ENCODE assay signal across 16 mouse cellular contexts in genomic region chr6:120854413-120854812, GRCm38 (mm10). TPM values are rescaled to one million over a fixed set of nuclear protein-coding genes. Genes with fewer than 3 reads are reported as not detected.
DNase-seq lines count a peak whose midpoint lies in the region; ATAC-seq lines count a peak whose summit lies in the region.
"Had no signal": no experiment of that assay in that cellular context is flagged by ENCODE, and none has a peak within 500 bp of the region (broad histone marks: within the 10 kb centered on the region; RNA-seq: fewer than 3 reads in every experiment).

No protein-coding gene starts in this region.

- H3K9me3 ChIP-seq in heart, embryonic 10.5 days = peaks cover 2% of the 10 kb centered on the region; the same call in 1 of the 2 replicates
- no peaks in the 10 kb centered on the region for H3K9me3 ChIP-seq in liver, embryonic 12.5 days (replicated peaks)
- H3K9me3 ChIP-seq in neural tube, embryonic 15.5 days (replicated peaks) = no peaks in the 10 kb centered on the region
- H3K9me3 ChIP-seq: limb, embryonic 15.5 days had no signal

- DNase-seq in gastrocnemius, postnatal 14 days = peak; percentile 22
- no peak for DNase-seq in gastrocnemius, postnatal 25 days
- DNase-seq in MEL-GATA-1-ER (ENCODE audit: extremely low read depth, low read depth) = peak; percentile 86
- peak; percentile 84 for DNase-seq in heart, embryonic 10.5 days (ENCODE audit: low spot score)
- DNase-seq in thymus, postnatal 25 days = no peak
- DNase-seq in right cerebral cortex, adult 2 months (ENCODE audit: low spot score in 2 of 2) = no peak
- DNase-seq: adrenal gland, adult 2 months; kidney, adult 8-10 months; layer of hippocampus, postnatal 36 days; midbrain, embryonic 14.5 days; thymus, adult 2 months had no signal

- peaks cover 40% of the 10 kb centered on the region for H3K36me3 ChIP-seq in heart, embryonic 10.5 days
- peaks cover 79% of the 10 kb centered on the region for H3K36me3 ChIP-seq in liver, embryonic 12.5 days
- H3K36me3 ChIP-seq in neural tube, embryonic 15.5 days = peaks cover 23% of the 10 kb centered on the region

- no peaks in the 10 kb centered on the region for H3K27me3 ChIP-seq in heart, embryonic 10.5 days (ENCODE audit: insufficient read depth, poor library complexity, severe bottlenecking)
- no peaks in the 10 kb centered on the region for H3K27me3 ChIP-seq in liver, embryonic 12.5 days (replicated peaks)
- no peaks in the 10 kb centered on the region for H3K27me3 ChIP-seq in neural tube, embryonic 15.5 days (replicated peaks)
- H3K27me3 ChIP-seq: limb, embryonic 15.5 days; Patski had no signal

- peak overlapping the region; percentile 53 for H3K4me2 ChIP-seq in liver, embryonic 12.5 days
- no peak overlapping the region for H3K4me2 ChIP-seq in neural tube, embryonic 15.5 days
- H3K4me2 ChIP-seq: limb, embryonic 15.5 days had no signal

- ATAC-seq in liver, embryonic 12.5 days = peak; percentile 91
- no peak for ATAC-seq in neural tube, embryonic 15.5 days (ENCODE audit: low FRiP score)
- ATAC-seq: forebrain, embryonic 14.5 days; Patski had no signal

- peak overlapping the region; percentile 22 for H3K9ac ChIP-seq in liver, embryonic 12.5 days
- H3K9ac ChIP-seq in neural tube, embryonic 15.5 days (replicated peaks) = no peak overlapping the region
- H3K9ac ChIP-seq: limb, embryonic 15.5 days had no signal

- H3K4me1 ChIP-seq in heart, embryonic 10.5 days = peaks cover 17% of the 10 kb centered on the region; the same call in 1 of the 2 replicates
- peaks cover 65% of the 10 kb centered on the region for H3K4me1 ChIP-seq in liver, embryonic 12.5 days
- peaks cover 6% of the 10 kb centered on the region; the same call in 1 of the 2 replicates for H3K4me1 ChIP-seq in neural tube, embryonic 15.5 days
- H3K4me1 ChIP-seq: limb, embryonic 15.5 days had no signal

- no peak overlapping the region for H3K4me3 ChIP-seq in heart, embryonic 10.5 days
- no peak overlapping the region for H3K4me3 ChIP-seq in liver, embryonic 12.5 days
- H3K4me3 ChIP-seq in neural tube, embryonic 15.5 days (replicated peaks) = no peak overlapping the region
- H3K4me3 ChIP-seq: limb, embryonic 15.5 days had no signal

- H3K27ac ChIP-seq in heart, embryonic 10.5 days = peak overlapping the region; percentile 52; the same call in 1 of the 2 replicates
- H3K27ac ChIP-seq in liver, embryonic 12.5 days = peak overlapping the region; percentile 84
- H3K27ac ChIP-seq in neural tube, embryonic 15.5 days (replicated peaks) = no peak overlapping the region
- H3K27ac ChIP-seq: limb, embryonic 15.5 days had no signal

- intact Hi-C loops in gastrocnemius, postnatal 14 days (cut with DNase I; ENCODE audit: low total_unique reads) = no loop called here

- WGBS in heart, embryonic 10.5 days = 27% methylated on average over 10 of the region's 10 CpGs
- WGBS in liver, embryonic 12.5 days (ENCODE audit: insufficient replicate concordance) = 22% methylated on average over 10 of the region's 10 CpGs
- 89% methylated on average over 10 of the region's 10 CpGs for WGBS in neural tube, embryonic 15.5 days

RNA-seq across cellular contexts. Expression of gene Bcl2l13, which starts 18.4 kb away (rescaled TPM):
- total RNA-seq in gastrocnemius, postnatal 14 days (2021) = 10 to 100 TPM; 44.3 to 49.2 TPM
- 10 to 100 TPM; 63.9 to 64.8 TPM for total RNA-seq in gastrocnemius, postnatal 25 days (2021)
- 30.9 and 36.8 TPM in 2 replicates for polyA plus RNA-seq in heart, embryonic 10.5 days (2016; fragmentation: Nextera tagmentation; extraction: Ambion mirVana)
- polyA plus RNA-seq in liver, embryonic 12.5 days (2016; fragmentation: Nextera tagmentation; extraction: Ambion mirVana) = 50.3 and 50.6 TPM in 2 replicates
- polyA plus RNA-seq in neural tube, embryonic 15.5 days (2015; fragmentation: Nextera tagmentation; extraction: Ambion mirVana) = 22.6 and 28.4 TPM in 2 replicates

RNA-seq across cellular contexts. Expression of gene Atp6v1e1, which starts 31.8 kb away (rescaled TPM):
- total RNA-seq in gastrocnemius, postnatal 14 days (2021) = 100 to 1,000 TPM; 124 to 125 TPM
- 100 to 1,000 TPM; 114 to 127 TPM for total RNA-seq in gastrocnemius, postnatal 25 days (2021)
- 135 and 144 TPM in 2 replicates for polyA plus RNA-seq in heart, embryonic 10.5 days (2016; fragmentation: Nextera tagmentation; extraction: Ambion mirVana)
- 150 and 151 TPM in 2 replicates for polyA plus RNA-seq in liver, embryonic 12.5 days (2016; fragmentation: Nextera tagmentation; extraction: Ambion mirVana)
- 283 and 326 TPM in 2 replicates for polyA plus RNA-seq in neural tube, embryonic 15.5 days (2015; fragmentation: Nextera tagmentation; extraction: Ambion mirVana)

Comparison
In these comparisons a context has a peak if more than half of its experiments do, and no peak if none do; other contexts are left out.
1. DNase-seq: peak in gastrocnemius, postnatal 14 days (single experiment), MEL-GATA-1-ER (single experiment) and heart, embryonic 10.5 days (single experiment); none in gastrocnemius, postnatal 25 days (single experiment), thymus, postnatal 25 days (single experiment) and right cerebral cortex, adult 2 months (0 of 2).